Mouse (Mus musculus) cerebellum, adult 11 months (tissue): Measurements from ENCODE around the gene 1700025G04Rik.

Source experiments
- DNase-seq: peaks from one replicate; pipeline ENCODE4 v3.0.0; 2022

The 1700025G04Rik gene

GRCm38 (mm10) chr1:152090018-152090553, at the start of gene 1700025G04Rik:
Gene 1700025G04Rik, minus strand, starts transcription at chr1:152090125.
- DNase-seq = peak; percentile 84

GRCm38 (mm10) chr1:152139496-152139895, 49.6 kb upstream of the 1700025G04Rik start:
- DNase-seq = no peak

- peak; percentile 20 for DNase-seq
Measured at GRCm38 (mm10) chr1:152130029-152130727, 40.3 kb upstream of the 1700025G04Rik start.

- no peak for DNase-seq
Measured at GRCm38 (mm10) chr1:152125451-152125850, 35.5 kb upstream of the 1700025G04Rik start.

- no peak for DNase-seq
Measured at GRCm38 (mm10) chr1:152110123-152110522, 20.2 kb upstream of the 1700025G04Rik start.

- no peak for DNase-seq
Measured at GRCm38 (mm10) chr1:152106136-152106535, 16.2 kb upstream of the 1700025G04Rik start.

GRCm38 (mm10) chr1:152105246-152105645, 15.3 kb upstream of the 1700025G04Rik start:
- DNase-seq = no peak

- no peak for DNase-seq
Measured at GRCm38 (mm10) chr1:152101746-152102145, 11.8 kb upstream of the 1700025G04Rik start.

- no peak for DNase-seq
Measured at GRCm38 (mm10) chr1:152096045-152096444, 6.1 kb upstream of the 1700025G04Rik start.

GRCm38 (mm10) chr1:152090564-152091545, 930 bp upstream of the 1700025G04Rik start:
- DNase-seq = peak; percentile 57

GRCm38 (mm10) chr1:152089526-152089925, 399 bp downstream of the 1700025G04Rik start:
- peak; percentile 59 for DNase-seq

- DNase-seq = peak; percentile 60
Measured at GRCm38 (mm10) chr1:152088791-152089401, 1.0 kb downstream of the 1700025G04Rik start.

GRCm38 (mm10) chr1:152088030-152088429, 1.9 kb downstream of the 1700025G04Rik start:
- no peak for DNase-seq

- DNase-seq = no peak
Measured at GRCm38 (mm10) chr1:152086951-152087350, 3.0 kb downstream of the 1700025G04Rik start.

- DNase-seq = no peak
Measured at GRCm38 (mm10) chr1:152085561-152085960, 4.4 kb downstream of the 1700025G04Rik start.

GRCm38 (mm10) chr1:152084638-152085345, 5.1 kb downstream of the 1700025G04Rik start:
- peak; percentile 73 for DNase-seq

GRCm38 (mm10) chr1:152081954-152082711, 7.8 kb downstream of the 1700025G04Rik start:
- DNase-seq = no peak

- DNase-seq = no peak
Measured at GRCm38 (mm10) chr1:152081121-152081520, 8.8 kb downstream of the 1700025G04Rik start.

GRCm38 (mm10) chr1:152080244-152080643, 9.7 kb downstream of the 1700025G04Rik start:
- DNase-seq = no peak

GRCm38 (mm10) chr1:152077171-152077715, 12.7 kb downstream of the 1700025G04Rik start:
- no peak for DNase-seq

GRCm38 (mm10) chr1:152076222-152076845, 13.6 kb downstream of the 1700025G04Rik start:
- DNase-seq = no peak
